Mouse (Mus musculus) midbrain, embryonic 14.5 days (tissue): ENCODE results near the gene Tenm3. TPM values are rescaled to one million over a fixed set of nuclear protein-coding genes. Genes with fewer than 3 reads are reported as not detected.

ENCODE experiments used
- ATAC-seq: fragments of 200-750 bp; cut with Nextera tagmentation; 2 replicates; pipeline ENCODE4 v1.8.0; 2017; ENCODE audit warnings: moderate number of reproducible peaks, moderate library complexity; ENCODE audit not compliant: low FRiP score, low TSS enrichment
- DNase-seq: peaks from one replicate; pipeline ENCODE4 v3.0.0-alpha.2; 2015
- H3K27ac ChIP-seq: fragments of 300-500 bp; sonication (generic); replicated peaks from 2 replicates; pipeline ENCODE4 v1.5.1; 2014; ENCODE audit warnings: mild to moderate bottlenecking, low read depth, low read length, moderate library complexity
- H3K27me3 ChIP-seq: fragments of 300-500 bp; sonication (generic); 2 replicates; pipeline ENCODE4 v1.6.1; 2014; ENCODE audit warnings: low read length, control low read depth, mixed read lengths; ENCODE audit not compliant: control insufficient read depth, insufficient read depth
- H3K36me3 ChIP-seq: fragments of 300-500 bp; sonication (generic); 2 replicates; pipeline ENCODE4 v1.6.1; 2014; ENCODE audit warnings: low read length, control low read depth; ENCODE audit not compliant: control insufficient read depth, insufficient read depth
- H3K4me1 ChIP-seq: fragments of 300-500 bp; sonication (generic); 2 replicates; pipeline ENCODE4 v1.6.1; 2014; ENCODE audit warnings: mild to moderate bottlenecking, antibody characterized with exemption, low read length, control low read depth; ENCODE audit not compliant: control insufficient read depth, insufficient read depth
- H3K4me2 ChIP-seq: fragments of 300-500 bp; sonication (generic); 2 replicates; pipeline ENCODE4 v1.6.1; 2014; ENCODE audit warnings: mild to moderate bottlenecking, low read length, moderate library complexity
- H3K4me3 ChIP-seq: fragments of 300-500 bp; sonication (generic); replicated peaks from 2 replicates; pipeline ENCODE4 v1.5.1; 2014; ENCODE audit warnings: low read depth, low read length
- H3K9ac ChIP-seq: fragments of 300-500 bp; sonication (generic); replicated peaks from 2 replicates; pipeline ENCODE4 v1.6.1; 2014; ENCODE audit warnings: mild to moderate bottlenecking, low read length, moderate library complexity
- H3K9me3 ChIP-seq: fragments of 300-500 bp; sonication (generic); 2 replicates; pipeline ENCODE4 v1.6.1; 2016; ENCODE audit warnings: low read length, control low read depth, mixed read lengths; ENCODE audit not compliant: control insufficient read depth
- WGBS: fragments of 180-500 bp; shearing (Covaris S2); extraction: QIAGEN DNeasy Blood & Tissue Kit; methylation state at CpG from one replicate; pipeline ENCODE4 v1.1.7; 2014; 5-methylcytosine and 5-hydroxymethylcytosine counted together
- polyA plus RNA-seq: library from polyadenylated mRNA; unstranded; fragments of >200 nt; fragmentation: Nextera tagmentation; extraction: Ambion mirVana; gene quantifications from 2 replicates; pipeline ENCODE4 v1.2.1, GENCODE M21; 2014

Tenm3 gene
- polyA plus RNA-seq, 1 experiment from 2014 or later: 61.6 TPM

DNA sequence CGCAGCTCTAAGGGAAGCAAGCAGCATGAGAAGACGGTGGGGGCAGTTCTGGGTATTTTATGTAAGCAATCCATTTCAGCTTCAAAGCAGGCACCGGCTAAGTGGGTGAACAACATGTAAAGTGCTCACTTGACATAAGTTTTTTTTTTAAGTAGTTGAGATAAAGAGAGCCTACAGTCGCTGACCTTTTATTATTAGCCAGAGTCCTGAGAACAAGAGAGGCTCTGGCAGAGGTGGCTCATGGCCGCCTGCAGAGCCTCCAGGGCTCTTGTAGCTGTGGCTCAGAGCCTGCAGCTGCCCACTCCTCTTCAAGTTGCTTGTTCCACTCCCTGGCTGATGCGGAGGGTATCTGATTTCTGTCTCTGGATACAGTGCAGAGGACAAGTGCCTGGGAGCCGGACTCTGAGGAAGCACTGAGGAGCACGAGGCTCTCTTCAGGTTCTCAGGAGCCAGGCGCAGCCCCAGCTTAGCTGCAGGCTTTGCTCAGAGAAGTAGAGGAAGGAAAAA, 68.2 kb downstream of the Tenm3 start:
- ATAC-seq: 0 out of 2 replicates have a peak, but pooled peaks have one; percentile 15
- no peak overlapping the region for H3K4me3 ChIP-seq
- H3K27me3 ChIP-seq: no peaks in the 10 kb centered on the region
- peak overlapping the region; percentile 36 for H3K4me2 ChIP-seq
- H3K9ac ChIP-seq: no peak overlapping the region; the same call in 1 of the 2 replicates
- H3K36me3 ChIP-seq: no peaks in the 10 kb centered on the region
- peak; percentile 45 for DNase-seq
- no peaks in the 10 kb centered on the region for H3K9me3 ChIP-seq
- WGBS: 5% methylated on average over 9 of the region's 9 CpGs
- peaks cover 20% of the 10 kb centered on the region; the same call in 1 of the 2 replicates for H3K4me1 ChIP-seq
- H3K27ac ChIP-seq: no peak overlapping the region

DNA sequence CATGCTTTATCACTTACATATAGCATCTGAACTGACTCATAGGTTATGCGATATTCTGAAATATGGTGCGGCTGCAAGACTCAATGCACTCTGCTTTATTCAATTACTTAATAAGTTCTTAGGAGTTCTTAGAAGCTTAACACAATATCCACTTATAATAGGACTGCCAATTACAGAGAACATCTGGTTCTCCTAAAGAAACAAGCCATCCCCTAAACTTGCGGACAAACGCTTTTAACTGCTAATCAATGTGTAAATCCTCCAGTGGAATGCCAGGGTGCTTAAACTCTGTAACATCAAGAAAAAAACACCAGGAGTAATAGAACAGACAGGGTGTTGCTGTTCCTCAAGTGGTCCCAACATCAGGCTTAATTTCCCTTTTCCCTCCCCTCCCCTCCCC, 68.9 kb downstream of the Tenm3 start:
- no peak overlapping the region for H3K27ac ChIP-seq
- WGBS: 16% methylated on average over 4 of the region's 4 CpGs
- no peaks in the 10 kb centered on the region for H3K36me3 ChIP-seq
- no peaks in the 10 kb centered on the region for H3K9me3 ChIP-seq
- no peak for ATAC-seq
- no peak overlapping the region for H3K4me3 ChIP-seq
- H3K9ac ChIP-seq: no peak overlapping the region
- DNase-seq: no peak
- H3K4me1 ChIP-seq: peaks cover 20% of the 10 kb centered on the region; the same call in 1 of the 2 replicates
- H3K4me2 ChIP-seq: no peak overlapping the region
- H3K27me3 ChIP-seq: no peaks in the 10 kb centered on the region

DNA sequence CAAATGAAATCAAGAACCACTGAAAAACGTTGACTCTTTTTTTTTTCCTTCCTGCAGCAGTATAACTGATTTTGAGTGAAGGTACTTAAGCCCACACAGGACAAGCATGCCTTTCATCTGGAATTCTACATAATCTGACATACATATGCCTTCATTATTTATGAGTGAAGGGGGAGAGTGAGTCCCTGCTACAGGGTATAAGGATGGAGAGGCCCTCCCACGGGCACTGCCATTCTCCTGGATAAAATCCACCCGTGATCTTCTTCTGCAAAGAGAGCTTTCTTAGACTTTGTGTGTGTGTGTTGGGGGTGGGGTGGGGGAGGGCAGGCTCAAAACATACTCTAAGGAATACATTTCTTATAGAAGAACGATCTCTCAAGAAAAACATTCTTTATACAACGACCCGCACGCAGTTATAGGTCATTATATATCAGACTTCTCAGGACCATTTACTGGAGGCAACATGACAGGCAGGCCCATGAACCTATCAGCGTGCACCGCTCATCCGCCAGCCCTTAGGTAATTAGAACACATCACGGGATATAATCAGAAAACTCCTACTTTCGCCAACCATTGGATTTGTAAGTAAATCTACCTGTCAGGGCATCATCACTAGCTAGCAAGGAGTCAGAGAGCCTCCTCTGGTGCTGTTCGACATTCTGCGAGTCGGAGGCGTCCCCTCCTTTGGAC, 77.1 kb downstream of the Tenm3 start:
- 60% methylated on average over 16 of the region's 16 CpGs for WGBS
- Histone ChIP-seq H3K36me3 (no peaks in the 10 kb centered on the region), H3K27me3 (no peaks in the 10 kb centered on the region), H3K4me2 (0 out of 2 replicates have a peak overlapping the region, but pooled peaks have one; percentile 3), H3K9me3 (no peaks in the 10 kb centered on the region), H3K9ac (no peak overlapping the region), H3K4me1 (peaks cover 14% of the 10 kb centered on the region), H3K27ac (no peak overlapping the region; the same call in 1 of the 2 replicates), H3K4me3 (no peak overlapping the region)
- ATAC-seq: no peak; the same call in 1 of the 2 replicates
- peak; percentile 50 for DNase-seq

DNA sequence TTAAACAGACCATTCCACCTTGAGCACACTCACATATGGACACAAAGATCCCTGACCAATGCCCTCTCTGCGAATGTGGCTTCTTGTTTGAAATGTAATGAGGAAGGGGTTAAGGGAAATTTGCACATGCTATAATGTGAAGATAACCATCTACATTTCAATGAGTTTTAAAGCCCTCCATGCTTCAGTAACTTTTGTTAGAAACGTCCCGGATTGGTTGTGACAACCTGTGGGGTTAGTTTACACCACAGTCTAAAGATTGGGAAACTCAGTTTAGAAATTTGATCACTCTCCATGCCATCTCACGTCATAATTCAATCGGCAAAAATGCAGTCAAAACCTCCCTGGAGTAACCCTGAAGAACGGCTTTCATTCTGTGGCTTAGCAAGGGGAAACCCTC, 78.5 kb downstream of the Tenm3 start:
- peaks cover 14% of the 10 kb centered on the region for H3K4me1 ChIP-seq
- H3K9me3 ChIP-seq: no peaks in the 10 kb centered on the region
- H3K4me3 ChIP-seq: no peak overlapping the region
- ATAC-seq (no peak), DNase-seq (no peak)
- H3K27me3 ChIP-seq: no peaks in the 10 kb centered on the region
- WGBS: 26% methylated on average over 6 of the region's 6 CpGs
- H3K36me3 ChIP-seq: no peaks in the 10 kb centered on the region
- no peak overlapping the region for H3K27ac ChIP-seq
- H3K4me2 ChIP-seq: no peak overlapping the region
- no peak overlapping the region for H3K9ac ChIP-seq

DNA sequence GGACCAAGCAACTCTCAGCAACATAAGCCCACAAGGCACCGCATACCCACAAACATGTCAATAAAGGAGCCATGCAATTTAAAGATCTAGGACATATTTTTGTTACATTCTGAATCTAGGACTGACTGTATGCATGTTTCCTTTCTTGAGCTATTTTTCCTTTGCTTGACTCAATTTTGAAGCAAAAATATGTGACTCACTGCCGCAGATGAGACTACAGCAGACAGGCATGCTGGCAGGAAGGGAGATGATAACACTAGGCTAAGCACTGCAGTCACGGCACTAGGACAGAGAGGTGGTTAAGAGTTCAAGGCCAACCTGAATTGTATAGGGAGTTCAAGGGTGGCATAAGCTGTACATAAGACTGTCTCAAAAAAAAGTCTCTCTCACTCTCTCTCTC, 79.7 kb downstream of the Tenm3 start:
- Histone ChIP-seq H3K9me3 (no peaks in the 10 kb centered on the region), H3K27me3 (no peaks in the 10 kb centered on the region), H3K4me2 (no peak overlapping the region), H3K9ac (no peak overlapping the region), H3K36me3 (no peaks in the 10 kb centered on the region), H3K27ac (no peak overlapping the region), H3K4me1 (peaks cover 14% of the 10 kb centered on the region), H3K4me3 (no peak overlapping the region)
- 90% methylated on average over 3 of the region's 3 CpGs for WGBS
- ATAC-seq (no peak), DNase-seq (no peak)

DNA sequence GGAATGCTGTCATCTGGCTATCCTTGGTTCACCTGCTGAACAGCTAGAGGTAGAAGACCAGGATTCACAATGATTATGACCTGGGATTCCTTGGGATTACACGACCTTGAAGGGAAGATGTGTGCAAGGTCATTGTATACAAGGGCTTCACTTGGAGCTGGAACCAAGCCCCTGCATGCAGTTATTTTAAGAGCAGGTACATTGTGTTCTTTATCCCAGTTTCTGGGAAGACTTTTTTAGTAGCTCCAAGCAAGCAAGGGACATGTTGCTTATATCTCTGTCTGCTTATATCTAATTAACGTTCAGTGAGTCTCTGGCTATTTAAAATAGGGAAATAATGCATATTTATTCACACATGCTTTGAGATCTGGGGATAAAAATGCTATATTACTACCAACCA, 86.9 kb downstream of the Tenm3 start:
- DNase-seq: no peak
- no peaks in the 10 kb centered on the region for H3K27me3 ChIP-seq
- no peaks in the 10 kb centered on the region for H3K36me3 ChIP-seq
- ATAC-seq: no peak
- 89% methylated on average over 2 of the region's 2 CpGs for WGBS
- H3K4me2 ChIP-seq: no peak overlapping the region
- no peak overlapping the region for H3K4me3 ChIP-seq
- no peaks in the 10 kb centered on the region for H3K4me1 ChIP-seq
- no peak overlapping the region for H3K27ac ChIP-seq
- no peaks in the 10 kb centered on the region for H3K9me3 ChIP-seq
- H3K9ac ChIP-seq: no peak overlapping the region

DNA sequence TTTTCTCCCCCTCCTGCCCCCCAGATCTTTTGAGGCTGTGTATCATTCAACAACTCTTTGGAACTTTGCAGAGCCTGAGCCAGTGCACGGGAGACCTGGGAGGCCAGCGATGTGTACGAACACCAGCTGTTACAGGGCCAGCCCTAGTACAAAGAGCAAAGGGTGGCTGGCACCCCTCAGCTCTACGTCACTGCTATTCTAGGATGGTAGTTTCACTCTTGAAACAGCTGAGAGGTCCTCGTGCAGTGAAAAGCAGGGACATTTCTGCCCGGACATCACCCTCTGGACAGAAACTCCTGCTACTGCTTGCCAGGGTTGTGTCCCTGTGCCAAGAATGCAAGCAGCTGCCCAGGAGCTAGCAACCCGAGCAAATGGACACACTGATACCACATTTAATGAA, 88.3 kb downstream of the Tenm3 start:
- Histone ChIP-seq H3K9me3 (no peaks in the 10 kb centered on the region), H3K36me3 (no peaks in the 10 kb centered on the region), H3K27me3 (no peaks in the 10 kb centered on the region), H3K27ac (no peak overlapping the region), H3K4me2 (no peak overlapping the region), H3K4me3 (no peak overlapping the region), H3K4me1 (no peaks in the 10 kb centered on the region), H3K9ac (no peak overlapping the region)
- 45% methylated on average over 7 of the region's 7 CpGs for WGBS
- ATAC-seq (no peak), DNase-seq (no peak)

DNA sequence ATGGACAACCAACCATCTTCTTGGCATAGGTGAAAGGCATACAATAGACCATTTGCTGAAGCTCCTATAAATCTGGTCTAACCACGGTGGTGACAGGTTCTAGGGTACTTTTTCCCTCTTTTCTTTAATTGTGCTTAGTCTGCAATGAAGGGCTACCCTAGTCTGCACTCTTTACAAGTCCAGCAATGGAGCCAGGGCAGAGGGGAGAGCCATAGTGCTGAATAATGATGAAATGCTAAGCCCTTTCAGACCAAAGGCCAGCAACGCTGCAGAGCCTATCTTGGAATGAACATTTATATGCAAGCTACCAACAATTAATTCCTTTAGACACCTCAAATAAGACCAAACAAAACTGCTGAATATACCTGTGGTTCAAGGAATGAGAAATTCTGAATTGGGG, 88.8 kb downstream of the Tenm3 start:
- 70% methylated on average over 2 of the region's 2 CpGs for WGBS
- no peaks in the 10 kb centered on the region for H3K36me3 ChIP-seq
- no peaks in the 10 kb centered on the region for H3K27me3 ChIP-seq
- H3K9me3 ChIP-seq: no peaks in the 10 kb centered on the region
- DNase-seq: no peak
- no peaks in the 10 kb centered on the region for H3K4me1 ChIP-seq
- H3K9ac ChIP-seq: no peak overlapping the region
- no peak overlapping the region for H3K27ac ChIP-seq
- no peak overlapping the region for H3K4me3 ChIP-seq
- H3K4me2 ChIP-seq: no peak overlapping the region
- ATAC-seq: no peak

DNA sequence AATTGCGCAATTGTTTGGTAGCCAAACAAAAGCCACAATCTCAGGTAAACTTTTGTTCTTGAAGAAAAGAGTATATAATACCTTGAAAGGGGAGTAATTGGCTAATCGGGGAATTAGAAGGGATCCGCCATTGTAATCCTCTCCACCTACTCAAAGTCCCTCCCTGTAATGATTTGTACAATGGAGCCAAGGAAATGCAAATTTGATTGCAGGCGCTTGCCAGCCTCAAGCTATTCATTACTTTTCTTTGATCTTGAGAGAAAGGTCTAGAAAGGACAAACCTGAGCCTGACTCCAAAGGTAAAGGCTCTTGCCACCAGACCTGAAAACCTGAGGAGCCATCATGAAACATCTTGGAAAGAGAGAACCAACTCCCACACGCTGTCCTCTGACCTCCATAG, 91.8 kb downstream of the Tenm3 start:
- H3K4me1 ChIP-seq: peaks cover 7% of the 10 kb centered on the region
- H3K36me3 ChIP-seq: no peaks in the 10 kb centered on the region
- 71% methylated on average over 5 of the region's 5 CpGs for WGBS

More for the DNA sequence above, 91.8 kb downstream of the Tenm3 start:
- no peaks in the 10 kb centered on the region for H3K27me3 ChIP-seq
- H3K4me2 ChIP-seq: no peak overlapping the region
- H3K27ac ChIP-seq: no peak overlapping the region
- no peak overlapping the region for H3K9ac ChIP-seq
- no peak overlapping the region for H3K4me3 ChIP-seq
- no peak for DNase-seq
- H3K9me3 ChIP-seq: no peaks in the 10 kb centered on the region
- ATAC-seq: no peak
